Mouse (Mus musculus): ENCODE data around the gene 1110017D15Rik.

Gene 1110017D15Rik

DNA sequence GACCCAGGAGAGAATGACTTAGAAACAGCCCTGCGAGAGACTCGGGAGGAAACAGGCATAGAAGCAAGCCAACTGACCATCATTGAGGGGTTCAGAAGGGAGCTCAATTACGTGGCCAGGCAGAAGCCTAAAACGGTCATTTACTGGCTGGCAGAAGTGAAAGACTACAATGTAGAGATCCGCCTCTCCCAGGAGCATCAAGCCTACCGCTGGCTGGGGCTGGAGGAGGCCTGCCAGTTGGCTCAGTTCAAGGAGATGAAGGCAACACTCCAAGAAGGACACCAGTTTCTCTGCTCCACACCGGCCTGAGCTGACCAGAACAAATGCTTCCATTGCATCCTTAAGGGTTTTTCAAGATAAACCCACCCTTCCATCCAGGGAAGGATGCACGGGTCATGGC, 36.9 kb downstream of the 1110017D15Rik start:
- no peak for DNase-seq (ENCODE audit: low read depth, low spot score)

DNA sequence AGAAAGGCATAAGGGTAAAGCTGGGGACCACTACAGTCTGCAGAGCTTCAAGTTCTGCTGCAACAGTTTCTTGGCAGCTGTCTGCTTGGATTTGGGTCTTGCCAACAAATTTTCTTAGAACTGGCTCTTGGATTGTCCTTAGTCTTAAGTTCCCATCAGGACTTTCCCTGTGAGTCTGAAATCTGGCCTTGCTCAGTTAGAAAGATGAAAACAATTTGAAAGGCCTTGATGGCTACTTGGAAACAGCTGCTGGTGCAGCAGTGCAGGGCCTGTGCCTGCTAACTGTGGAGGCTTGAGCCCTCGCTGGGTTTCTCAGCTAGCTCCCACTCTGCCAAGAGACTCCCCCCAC, 37.7 kb downstream of the 1110017D15Rik start:
- no peak for DNase-seq (ENCODE audit: low read depth, low spot score)

DNA sequence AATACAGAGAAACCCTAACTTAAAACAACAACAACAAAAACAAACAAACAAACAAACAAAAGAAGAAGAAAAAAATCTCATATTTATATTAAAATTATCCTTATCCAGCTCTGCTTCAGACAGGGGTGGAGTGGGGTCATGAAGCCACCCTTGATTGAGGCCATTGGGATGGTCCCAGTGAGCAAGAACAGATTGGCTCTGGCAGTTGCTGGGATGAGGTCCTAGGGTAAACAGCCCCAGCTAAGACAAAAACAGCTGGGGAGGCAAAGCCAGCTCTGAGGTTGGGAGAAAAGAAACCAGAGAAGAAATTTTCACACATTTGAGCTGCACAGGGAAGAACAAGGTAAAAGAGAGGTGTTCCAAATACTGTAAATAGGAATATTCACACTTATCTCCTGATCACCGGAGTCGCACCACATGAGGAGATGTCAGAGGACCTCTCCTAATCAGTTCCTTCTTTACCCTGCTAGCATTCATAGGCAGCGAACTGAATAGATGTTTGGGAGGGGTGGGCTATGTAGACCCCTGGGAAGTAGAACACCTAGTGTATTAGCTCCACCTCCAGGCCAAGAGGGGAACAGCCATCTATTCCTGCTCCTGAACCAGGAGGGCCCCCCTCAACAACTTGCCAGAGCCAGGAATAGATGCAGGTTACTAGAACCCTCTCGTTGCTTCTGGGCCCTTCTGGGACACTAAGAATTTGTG, 38.2 kb downstream of the 1110017D15Rik start:
- DNase-seq (ENCODE audit: low read depth, low spot score), result no peak

DNA sequence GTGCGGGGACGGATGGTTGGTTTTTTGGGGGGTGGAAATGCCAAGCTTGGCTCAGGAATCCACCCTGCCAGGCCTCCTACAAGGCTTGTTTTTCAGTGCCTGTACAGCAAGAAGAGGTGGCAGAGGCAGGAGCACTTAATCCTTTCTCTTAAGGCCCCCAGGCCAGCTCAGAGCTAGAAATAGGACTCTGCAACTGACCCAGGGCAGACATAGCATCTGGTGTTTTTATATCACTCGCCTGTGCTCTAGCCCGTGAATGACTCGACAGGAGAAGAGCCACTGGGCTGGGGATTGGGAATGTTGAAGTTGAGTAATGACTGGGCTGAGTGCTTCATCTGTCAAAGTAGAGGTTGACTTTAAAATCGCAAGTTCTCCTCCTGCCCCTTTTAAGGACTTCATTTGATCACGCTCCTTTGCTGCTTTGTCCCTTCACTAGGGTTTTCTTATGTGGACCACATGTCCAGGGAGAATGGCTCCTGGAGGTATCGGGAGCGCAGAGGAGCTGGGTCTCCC, 39.4 kb downstream of the 1110017D15Rik start:
- no peak for DNase-seq (ENCODE audit: low read depth, low spot score)

DNA sequence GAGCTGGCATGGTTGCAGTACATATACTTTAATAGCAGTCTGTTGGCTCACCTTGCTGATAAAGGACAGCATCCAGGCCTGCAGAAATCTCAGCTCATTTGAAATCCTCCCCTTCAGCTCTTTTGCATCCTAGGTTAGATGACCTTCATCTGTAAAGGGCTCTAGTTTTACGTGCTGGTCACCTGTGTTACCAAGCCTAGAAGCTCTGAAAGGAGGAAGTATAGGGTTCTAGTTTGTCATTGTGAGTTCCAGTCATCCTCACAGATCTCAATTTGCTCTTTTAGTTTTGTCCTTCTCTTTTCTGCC, 45.8 kb downstream of the 1110017D15Rik start:
- DNase-seq (ENCODE audit: low read depth, low spot score), result no peak

DNA sequence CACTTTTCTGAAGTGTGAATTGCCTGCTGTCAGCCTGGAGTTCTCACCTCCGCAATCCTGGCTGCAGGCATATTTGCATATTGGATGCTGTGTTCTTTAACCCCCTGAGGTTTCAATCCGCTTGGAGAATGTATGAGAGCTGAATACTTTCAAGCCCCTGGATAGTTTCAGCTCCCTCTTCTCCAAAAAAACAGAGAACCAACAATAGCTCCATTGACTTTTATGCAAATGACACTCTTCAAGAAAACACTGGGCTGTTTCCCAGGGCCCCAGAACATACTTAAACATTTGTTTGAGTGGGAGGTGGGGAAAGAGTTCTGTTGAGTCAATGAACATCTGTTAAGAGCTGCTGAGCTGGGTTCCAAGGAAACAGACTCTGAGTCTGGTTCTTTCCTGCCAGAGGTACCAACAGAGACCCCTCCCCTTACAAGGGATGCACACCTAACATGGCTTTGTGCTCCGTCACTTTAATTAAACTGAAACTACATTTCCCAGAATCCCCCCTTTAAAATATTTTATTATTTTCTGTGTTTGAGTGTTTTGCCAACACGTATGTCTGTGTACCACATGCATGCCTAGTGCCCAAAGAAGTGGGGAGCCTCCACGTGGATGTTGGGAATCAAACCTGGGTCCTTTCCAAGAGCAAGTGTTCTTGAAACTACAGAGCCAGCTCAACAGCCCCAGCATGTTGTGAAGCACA, 46.3 kb downstream of the 1110017D15Rik start:
- no peak for DNase-seq (ENCODE audit: low read depth, low spot score)

DNA sequence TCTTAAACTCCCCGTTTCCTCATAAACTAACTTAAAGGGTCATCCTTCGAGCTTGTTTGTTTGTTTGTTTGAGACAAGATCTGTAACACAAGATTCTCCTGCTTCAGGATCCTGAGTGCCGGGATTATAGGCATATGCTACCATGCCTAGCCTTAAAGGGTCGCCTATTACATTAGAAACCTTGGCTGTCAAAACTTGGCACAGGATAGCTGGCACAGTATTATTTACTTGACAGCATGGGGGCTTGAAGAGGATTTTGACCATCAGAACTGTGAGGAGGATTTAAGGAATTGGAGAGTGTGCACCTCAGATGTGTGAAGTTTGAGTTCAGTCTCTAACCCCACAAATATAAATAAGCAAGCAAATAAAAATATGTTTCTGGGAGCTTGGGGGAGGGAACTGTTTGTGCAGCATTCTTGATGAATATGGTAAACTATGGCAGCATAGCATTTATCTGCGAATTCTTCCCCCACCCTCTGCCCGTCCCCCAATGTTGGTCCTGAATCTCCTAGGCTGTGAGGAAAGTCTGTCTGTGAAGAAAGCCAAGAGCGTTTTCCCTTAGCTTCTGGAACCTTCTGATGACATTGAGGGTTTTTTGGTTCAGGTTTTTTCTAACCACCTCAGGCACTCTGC, 47.0 kb downstream of the 1110017D15Rik start:
- DNase-seq (ENCODE audit: low read depth, low spot score), result no peak

DNA sequence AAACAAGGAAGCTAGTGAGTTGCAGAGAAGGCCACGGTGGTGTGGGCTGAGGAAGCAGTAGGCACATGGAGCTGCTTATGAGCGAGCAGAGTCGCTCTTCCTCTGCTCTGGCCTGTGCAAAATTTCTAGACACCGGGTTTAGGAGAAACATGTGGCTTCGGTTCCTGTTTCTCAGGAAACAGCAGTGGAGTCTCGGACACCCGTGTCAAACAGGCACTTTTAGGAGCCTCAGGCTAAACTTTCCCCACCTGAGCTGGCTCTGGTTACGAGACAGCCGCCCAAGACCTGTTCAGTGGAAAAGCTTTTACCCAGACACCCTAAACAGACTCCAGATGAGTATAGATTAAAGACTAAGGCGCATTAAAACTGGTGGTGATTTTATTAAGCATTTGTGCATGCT, 47.9 kb downstream of the 1110017D15Rik start:
- no peak for DNase-seq (ENCODE audit: low read depth, low spot score)

DNA sequence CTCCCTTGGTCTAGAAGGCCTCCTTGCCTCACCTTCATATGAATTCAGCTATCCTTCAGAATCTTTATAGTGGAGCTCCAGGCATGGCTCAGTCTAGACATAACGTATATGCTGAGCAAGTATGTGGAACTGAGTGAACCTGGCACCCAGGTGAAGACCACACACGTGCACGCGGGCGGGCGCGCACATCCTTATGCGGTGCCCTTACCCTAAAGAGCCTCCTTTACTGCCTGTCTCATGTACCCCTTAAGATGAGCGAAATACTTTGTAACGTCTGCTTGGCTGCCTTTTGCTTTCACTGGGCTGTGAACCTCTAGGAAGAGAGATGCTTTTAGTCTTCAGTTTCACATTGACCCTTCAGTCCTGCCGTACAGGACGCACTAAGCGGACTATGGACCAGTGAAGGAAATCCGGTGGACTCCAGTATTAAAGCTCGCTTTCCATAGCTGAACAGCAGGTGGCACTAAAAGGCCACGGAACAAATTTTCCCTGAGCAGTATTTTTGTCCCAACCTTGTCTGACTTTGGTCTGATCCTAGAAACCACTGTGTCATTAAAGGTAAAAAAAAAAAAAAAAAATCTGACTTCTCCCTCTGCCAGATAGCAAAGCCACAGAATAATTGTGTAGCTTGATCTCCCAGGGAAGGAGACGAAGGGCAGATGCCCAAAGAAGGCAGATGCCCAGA, 48.6 kb downstream of the 1110017D15Rik start:
- no peak for DNase-seq (ENCODE audit: low read depth, low spot score)

DNA sequence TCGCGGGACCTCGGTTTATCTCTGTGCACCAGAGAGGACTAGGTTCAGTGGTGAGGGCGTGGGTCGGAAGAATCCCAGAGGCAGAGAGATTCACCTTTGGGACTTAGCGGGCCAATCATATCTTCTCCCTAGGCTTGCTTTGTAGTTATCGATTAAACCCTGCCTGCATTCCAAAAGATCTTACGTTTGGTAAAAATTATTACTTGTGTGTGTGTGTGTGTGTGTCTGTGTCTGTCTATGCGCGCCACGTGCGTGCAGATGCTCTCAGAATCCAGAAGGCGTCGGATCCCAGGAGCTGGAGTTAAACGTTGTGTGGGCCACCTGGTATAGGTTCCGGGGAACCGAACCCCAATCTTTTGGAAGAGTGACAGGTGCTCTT, 51.9 kb downstream of the 1110017D15Rik start:
- DNase-seq (ENCODE audit: low read depth, low spot score), result no peak

DNA sequence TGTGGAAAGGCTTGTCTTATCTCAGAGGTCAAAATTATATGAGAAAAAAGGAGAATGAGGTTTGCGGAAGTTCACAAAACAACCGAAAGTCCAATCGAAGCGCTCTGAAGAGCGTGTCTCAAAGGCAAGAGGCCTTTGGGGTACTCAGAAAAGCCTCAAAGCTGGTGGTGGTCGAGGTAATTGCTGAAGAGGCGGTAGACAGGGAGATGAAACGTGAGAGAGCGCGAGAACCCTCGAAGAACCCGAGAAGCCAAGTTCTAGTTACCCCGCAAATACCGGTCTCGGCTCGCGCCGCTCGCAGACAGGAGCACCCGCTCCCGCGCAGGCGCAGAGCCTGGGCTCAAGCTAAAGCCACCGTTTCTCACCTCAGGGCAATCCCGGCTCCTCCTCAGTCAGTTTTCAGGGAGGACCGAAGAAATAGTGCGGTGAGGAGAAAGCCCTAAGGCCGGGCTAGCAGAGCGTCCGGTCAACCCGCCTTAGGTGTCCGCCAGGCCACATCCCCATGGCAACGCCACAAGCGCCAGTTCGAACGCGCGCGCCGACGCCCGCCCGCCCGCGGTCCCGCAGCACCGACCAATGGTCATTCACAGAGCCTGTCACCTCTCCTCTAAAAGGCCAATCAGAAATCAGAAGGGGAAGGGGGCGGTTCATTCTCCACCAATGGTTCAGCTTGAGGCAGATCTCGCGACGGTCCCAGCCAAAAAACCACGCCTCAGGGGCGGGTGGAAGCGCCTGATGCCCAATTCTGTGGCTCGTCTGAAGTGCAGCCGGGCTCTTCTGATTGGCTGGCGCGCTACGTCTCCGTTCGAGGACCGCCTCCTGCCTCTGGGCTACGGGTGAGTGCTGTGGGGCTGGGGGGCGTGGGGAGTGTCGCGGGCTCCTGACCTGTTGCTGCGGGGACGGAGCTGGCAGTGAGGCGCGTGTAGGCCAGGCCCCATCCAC, 52.5 kb downstream of the 1110017D15Rik start, which contains the start of the genes Kif24 and Nudt2:
Kif24 (minus strand) TSS at position 543 of the 942 bp plus-strand sequence.
Nudt2 (plus strand) TSS at position 807 of the 942 bp plus-strand sequence.
- DNase-seq (ENCODE audit: low read depth, low spot score), result peak; percentile 100

DNA sequence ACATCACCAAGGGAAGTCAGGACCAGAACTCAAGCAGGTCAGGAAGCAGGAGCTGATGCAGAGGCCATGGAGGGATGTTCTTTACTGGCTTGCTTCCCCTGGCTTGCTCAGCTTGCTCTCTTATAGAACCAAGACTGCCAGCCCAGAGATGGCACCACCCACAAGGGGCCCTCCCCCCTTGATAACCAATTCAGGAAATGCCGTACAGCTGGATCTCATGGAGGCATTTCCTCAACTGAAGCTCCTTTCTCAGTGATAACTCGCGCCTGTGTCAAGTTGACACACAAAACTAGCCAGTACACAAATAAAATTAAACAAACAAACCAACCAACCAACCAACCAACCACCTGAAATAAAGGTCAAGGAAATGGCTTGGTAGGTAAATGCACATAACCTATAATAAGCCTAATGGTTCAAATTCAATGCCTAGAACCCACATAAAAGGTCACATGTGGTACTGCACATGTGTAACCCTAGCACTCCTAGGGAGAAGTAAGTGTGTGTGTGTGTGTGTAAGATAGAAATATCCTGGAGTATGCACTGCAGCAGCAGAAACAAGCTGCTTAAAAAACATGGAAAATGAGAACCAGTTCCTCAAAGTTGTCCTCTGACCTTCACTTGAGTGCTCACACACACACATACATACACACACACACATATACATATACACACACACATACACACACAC, 53.9 kb downstream of the 1110017D15Rik start:
- DNase-seq (ENCODE audit: low read depth, low spot score), result peak; percentile 17

DNA sequence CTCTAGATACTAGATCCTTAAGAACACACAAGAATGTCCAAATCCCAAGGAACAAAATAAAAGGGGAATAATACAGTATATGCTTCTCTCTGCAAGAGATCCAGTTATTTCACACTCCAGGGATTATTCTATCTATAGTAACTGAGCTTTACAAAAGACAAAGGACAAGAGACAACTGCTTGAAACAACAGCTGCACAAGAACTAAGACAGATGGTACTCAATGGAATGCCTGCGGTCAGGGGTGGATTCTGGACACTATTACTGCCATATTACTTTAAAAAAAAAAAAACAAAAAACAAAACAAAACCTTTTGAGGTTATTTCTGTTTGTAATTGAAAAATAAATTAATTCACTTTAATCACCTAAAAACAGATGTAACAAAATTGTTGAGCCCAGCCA, 56.4 kb downstream of the 1110017D15Rik start:
- no peak for DNase-seq (ENCODE audit: low read depth, low spot score)
